Mouse (Mus musculus): Measurements from ENCODE around the gene Glt1d1.

The Glt1d1 gene

GRCm38 (mm10) chr5:127633188-127633587 is 1.1 kb downstream of the Glt1d1 start:
- DNase-seq, result no peak

- no peak for DNase-seq
Measured at GRCm38 (mm10) chr5:127633666-127634065, 1.6 kb downstream of the Glt1d1 start.

GRCm38 (mm10) chr5:127637622-127638021 is 5.6 kb downstream of the Glt1d1 start:
- no peak for DNase-seq

GRCm38 (mm10) chr5:127638177-127638576 is 6.1 kb downstream of the Glt1d1 start:
- no peak for DNase-seq

GRCm38 (mm10) chr5:127639067-127639605 is 7.1 kb downstream of the Glt1d1 start:
- DNase-seq, result no peak

- DNase-seq, result no peak
Measured at GRCm38 (mm10) chr5:127639635-127640034, 7.6 kb downstream of the Glt1d1 start.

- no peak for DNase-seq
Measured at GRCm38 (mm10) chr5:127640359-127640758, 8.3 kb downstream of the Glt1d1 start.

- no peak for DNase-seq
Measured at GRCm38 (mm10) chr5:127641185-127641958, 9.3 kb downstream of the Glt1d1 start.

GRCm38 (mm10) chr5:127648046-127648445 is 16.0 kb downstream of the Glt1d1 start:
- DNase-seq, result no peak

GRCm38 (mm10) chr5:127649077-127649476 is 17.0 kb downstream of the Glt1d1 start:
- no peak for DNase-seq

- no peak for DNase-seq
Measured at GRCm38 (mm10) chr5:127658257-127658656, 26.2 kb downstream of the Glt1d1 start.

- DNase-seq, result no peak
Measured at GRCm38 (mm10) chr5:127659312-127659711, 27.2 kb downstream of the Glt1d1 start.

- no peak for DNase-seq
Measured at GRCm38 (mm10) chr5:127660267-127660666, 28.2 kb downstream of the Glt1d1 start.

GRCm38 (mm10) chr5:127660979-127661378 is 28.9 kb downstream of the Glt1d1 start:
- DNase-seq, result no peak

GRCm38 (mm10) chr5:127673913-127674312 is 41.9 kb downstream of the Glt1d1 start:
- no peak for DNase-seq

GRCm38 (mm10) chr5:127677561-127677960 is 45.5 kb downstream of the Glt1d1 start:
- DNase-seq, result no peak

GRCm38 (mm10) chr5:127678501-127678900 is 46.4 kb downstream of the Glt1d1 start:
- DNase-seq, result no peak

- no peak for DNase-seq
Measured at GRCm38 (mm10) chr5:127688568-127689170, 56.6 kb downstream of the Glt1d1 start.

- DNase-seq, result no peak
Measured at GRCm38 (mm10) chr5:127691085-127691484, 59.0 kb downstream of the Glt1d1 start.

GRCm38 (mm10) chr5:127691581-127691980 is 59.5 kb downstream of the Glt1d1 start:
- no peak for DNase-seq

- DNase-seq, result no peak
Measured at GRCm38 (mm10) chr5:127695898-127696297, 63.8 kb downstream of the Glt1d1 start.

- DNase-seq, result no peak
Measured at GRCm38 (mm10) chr5:127696602-127697001, 64.5 kb downstream of the Glt1d1 start.

GRCm38 (mm10) chr5:127698525-127698924 is 66.5 kb downstream of the Glt1d1 start:
- DNase-seq, result peak; percentile 6

GRCm38 (mm10) chr5:127699679-127700078 is 67.6 kb downstream of the Glt1d1 start:
- no peak for DNase-seq

Data from cerebellum, adult 9-11 months (tissue).